Mouse (Mus musculus) liver, embryonic 11.5 days (tissue): ENCODE measurements around the gene Ptcd2. TPM values are rescaled to one million over a fixed set of nuclear protein-coding genes. Genes with fewer than 3 reads are reported as not detected.

Experiments used
- ATAC-seq: fragments of 200-750 bp; cut with Nextera tagmentation; replicated peaks from 2 replicates; pipeline ENCODE4 v1.8.0; 2017; ENCODE audit warnings: moderate number of reproducible peaks, mild to moderate bottlenecking, moderate TSS enrichment, moderate library complexity; ENCODE audit not compliant: low FRiP score
- DNase-seq: peaks from one replicate; pipeline ENCODE4 v3.0.0-alpha.2; 2017; ENCODE audit warnings: low spot score
- H3K27ac ChIP-seq: fragments of 300-500 bp; sonication (generic); 2 replicates; pipeline ENCODE4 v1.5.1; 2014; ENCODE audit warnings: mild to moderate bottlenecking, low read depth, low read length, control low read depth
- H3K27me3 ChIP-seq: fragments of 300-500 bp; sonication (generic); replicated peaks from 2 replicates; pipeline ENCODE4 v1.6.1; 2014; ENCODE audit warnings: low read length, mixed read lengths; ENCODE audit not compliant: control insufficient read depth, insufficient read depth
- H3K36me3 ChIP-seq: fragments of 300-500 bp; sonication (generic); 2 replicates; pipeline ENCODE4 v1.6.1; 2014; ENCODE audit warnings: mild to moderate bottlenecking, low read length, moderate library complexity, mixed read lengths; ENCODE audit not compliant: control insufficient read depth, insufficient read depth
- H3K4me1 ChIP-seq: fragments of 300-500 bp; sonication (generic); replicated peaks from 2 replicates; pipeline ENCODE4 v1.6.1; 2014; ENCODE audit warnings: low read length, mixed read lengths; ENCODE audit not compliant: control insufficient read depth, insufficient read depth
- H3K4me2 ChIP-seq: fragments of 300-500 bp; sonication (generic); 2 replicates; pipeline ENCODE4 v1.6.1; 2014; ENCODE audit warnings: mild to moderate bottlenecking, control low read depth, moderate library complexity
- H3K4me3 ChIP-seq: fragments of 300-500 bp; sonication (generic); 2 replicates; pipeline ENCODE4 v1.5.1; 2014; ENCODE audit warnings: low read depth, low read length, control low read depth
- H3K9ac ChIP-seq: fragments of 300-500 bp; sonication (generic); 2 replicates; pipeline ENCODE4 v1.6.1; 2014; ENCODE audit warnings: low read depth, low read length, control low read depth
- H3K9me3 ChIP-seq: fragments of 300-500 bp; sonication (generic); 2 replicates; pipeline ENCODE4 v1.6.1; 2016; ENCODE audit warnings: low read length, inconsistent platforms, mixed read lengths; ENCODE audit not compliant: control insufficient read depth
- WGBS: fragments of 180-500 bp; shearing (Covaris S2); extraction: QIAGEN DNeasy Blood & Tissue Kit; methylation state at CpG from one replicate; pipeline ENCODE4 v1.1.7; 2014; 5-methylcytosine and 5-hydroxymethylcytosine counted together
- polyA plus RNA-seq: library from polyadenylated mRNA; unstranded; fragments of >200 nt; fragmentation: Nextera tagmentation; extraction: Ambion mirVana; gene quantifications from 2 replicates; pipeline ENCODE4 v1.2.1, GENCODE M21; 2014

Ptcd2 gene
- polyA plus RNA-seq, 1 experiment from 2014 or later = 73.1 TPM

DNA sequence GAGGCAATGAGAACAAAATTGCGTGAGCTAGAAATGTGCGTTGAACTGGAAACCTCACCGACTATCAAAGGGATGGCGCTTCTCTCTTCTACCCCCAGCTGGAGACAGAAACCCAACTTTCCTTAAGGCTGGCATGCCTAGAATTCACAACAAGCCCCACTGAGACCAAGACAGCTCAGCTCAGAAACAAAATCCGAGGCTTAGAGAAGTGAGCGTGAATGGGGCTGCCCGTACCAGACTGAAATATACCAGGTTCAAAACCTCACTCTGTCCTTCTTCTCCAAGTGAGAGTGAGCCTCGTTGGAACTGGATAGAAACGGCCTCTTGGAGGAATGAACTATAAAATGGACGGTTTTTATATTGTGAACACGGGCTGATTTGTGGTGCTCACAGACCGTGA, 60.6 kb downstream of the Ptcd2 start:
- 90% methylated on average over 12 of the region's 12 CpGs for WGBS

DNA sequence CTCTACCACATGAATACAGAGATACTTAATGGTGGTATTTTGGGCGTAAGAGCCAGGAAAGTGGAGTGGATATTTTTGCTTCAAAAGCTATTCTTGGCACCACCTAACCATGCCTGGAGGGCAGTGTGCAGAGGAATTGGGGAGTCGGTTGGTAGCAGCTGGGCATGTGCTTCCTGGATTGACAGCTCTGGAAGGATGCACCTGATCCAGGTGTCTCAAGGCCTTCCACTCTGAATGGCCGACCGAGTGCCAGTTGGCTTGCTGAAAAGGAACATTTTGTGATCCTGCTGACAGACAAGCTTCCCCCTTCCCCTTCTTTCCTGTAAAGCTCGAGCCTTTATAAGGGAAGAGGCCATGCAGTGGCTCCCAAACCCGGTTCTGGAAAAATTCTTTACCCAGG, 61.5 kb downstream of the Ptcd2 start:
- DNase-seq (no peak), ATAC-seq (no peak)
- no peaks in the 10 kb centered on the region for H3K27me3 ChIP-seq
- H3K4me2 ChIP-seq = no peak overlapping the region
- H3K4me1 ChIP-seq = no peaks in the 10 kb centered on the region
- 82% methylated on average over 6 of the region's 6 CpGs for WGBS
- no peak overlapping the region for H3K4me3 ChIP-seq
- H3K36me3 ChIP-seq = no peaks in the 10 kb centered on the region
- H3K9me3 ChIP-seq = no peaks in the 10 kb centered on the region
- no peak overlapping the region for H3K27ac ChIP-seq
- H3K9ac ChIP-seq = no peak overlapping the region

More for the DNA sequence above, 60.6 kb downstream of the Ptcd2 start:
- Histone ChIP-seq H3K9me3 (no peaks in the 10 kb centered on the region), H3K4me3 (no peak overlapping the region), H3K4me1 (no peaks in the 10 kb centered on the region), H3K27ac (no peak overlapping the region), H3K9ac (no peak overlapping the region), H3K36me3 (no peaks in the 10 kb centered on the region), H3K4me2 (no peak overlapping the region), H3K27me3 (no peaks in the 10 kb centered on the region)
- no peak for ATAC-seq
- no peak for DNase-seq

DNA sequence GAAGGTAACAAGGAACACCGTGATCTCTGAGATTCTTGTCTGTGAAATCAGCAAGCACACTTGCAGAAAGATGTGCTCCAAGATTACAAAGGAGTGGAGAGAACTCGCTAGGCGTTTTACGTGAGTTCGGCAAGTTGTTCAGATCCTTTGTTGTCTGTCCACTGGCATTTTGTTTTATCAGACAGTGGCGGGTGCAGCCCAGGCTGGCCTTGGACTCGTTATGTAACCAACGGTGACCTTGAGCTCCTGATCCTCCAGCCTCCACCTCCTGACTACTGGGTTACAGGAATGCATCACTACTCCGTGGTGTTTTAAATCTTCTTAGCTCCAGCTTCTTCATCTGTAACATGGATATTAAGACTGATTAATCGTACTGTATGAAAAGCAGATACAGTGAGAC, 65.2 kb downstream of the Ptcd2 start:
- Histone ChIP-seq H3K9me3 (no peaks in the 10 kb centered on the region), H3K27me3 (no peaks in the 10 kb centered on the region), H3K4me1 (no peaks in the 10 kb centered on the region), H3K36me3 (no peaks in the 10 kb centered on the region), H3K27ac (no peak overlapping the region), H3K4me3 (no peak overlapping the region), H3K9ac (no peak overlapping the region), H3K4me2 (no peak overlapping the region)
- DNase-seq (no peak), ATAC-seq (no peak)
- WGBS = 72% methylated on average over 10 of the region's 10 CpGs

DNA sequence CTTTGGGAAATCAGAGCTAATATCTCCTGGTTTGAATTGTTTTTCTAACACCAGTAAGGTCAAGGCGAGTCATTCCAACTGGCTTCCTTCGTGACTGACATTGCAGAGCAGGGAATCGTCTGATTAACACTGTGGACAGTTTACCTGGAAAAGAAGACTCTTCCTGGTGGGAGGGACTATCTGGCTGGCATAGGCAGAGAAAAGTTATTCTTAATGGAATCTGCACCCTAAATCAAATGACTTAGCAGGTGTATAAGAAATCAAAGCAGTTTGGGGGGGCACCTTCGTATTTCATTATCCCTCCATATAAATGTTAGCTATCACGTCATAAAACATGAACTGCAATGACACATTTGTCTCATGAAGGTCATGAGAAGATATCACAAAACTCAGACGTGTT, 66.0 kb downstream of the Ptcd2 start:
- Histone ChIP-seq H3K4me3 (no peak overlapping the region), H3K27ac (no peak overlapping the region), H3K9me3 (no peaks in the 10 kb centered on the region), H3K4me1 (no peaks in the 10 kb centered on the region), H3K4me2 (no peak overlapping the region), H3K27me3 (no peaks in the 10 kb centered on the region), H3K9ac (no peak overlapping the region), H3K36me3 (no peaks in the 10 kb centered on the region)
- ATAC-seq = no peak
- WGBS = 76% methylated on average over 6 of the region's 6 CpGs
- no peak for DNase-seq

DNA sequence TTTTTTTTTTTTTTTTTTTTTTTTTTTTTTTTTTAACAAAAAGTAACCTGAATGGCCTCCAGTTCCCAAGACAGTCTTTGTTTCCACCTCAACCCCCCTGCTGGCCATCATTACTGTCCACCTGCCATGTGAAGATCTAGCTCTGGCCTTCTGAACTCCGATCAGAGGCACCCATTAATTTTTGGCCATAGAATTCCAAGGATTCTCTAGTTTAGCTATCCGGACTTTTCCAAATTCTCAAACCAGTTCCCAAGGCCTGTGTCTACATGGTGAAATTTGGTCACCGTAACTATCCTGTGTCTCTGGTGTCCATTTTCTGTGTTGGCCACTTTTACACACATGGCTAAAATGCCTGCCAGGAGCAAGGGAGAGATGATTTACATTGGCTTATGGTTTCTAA, 67.0 kb downstream of the Ptcd2 start:
- Histone ChIP-seq H3K27ac (no peak overlapping the region), H3K27me3 (no peaks in the 10 kb centered on the region), H3K4me1 (no peaks in the 10 kb centered on the region), H3K9me3 (no peaks in the 10 kb centered on the region), H3K9ac (no peak overlapping the region), H3K4me2 (no peak overlapping the region), H3K36me3 (no peaks in the 10 kb centered on the region), H3K4me3 (no peak overlapping the region)
- no peak for ATAC-seq
- no peak for DNase-seq
- 91% methylated on average over 3 of the region's 3 CpGs for WGBS

DNA sequence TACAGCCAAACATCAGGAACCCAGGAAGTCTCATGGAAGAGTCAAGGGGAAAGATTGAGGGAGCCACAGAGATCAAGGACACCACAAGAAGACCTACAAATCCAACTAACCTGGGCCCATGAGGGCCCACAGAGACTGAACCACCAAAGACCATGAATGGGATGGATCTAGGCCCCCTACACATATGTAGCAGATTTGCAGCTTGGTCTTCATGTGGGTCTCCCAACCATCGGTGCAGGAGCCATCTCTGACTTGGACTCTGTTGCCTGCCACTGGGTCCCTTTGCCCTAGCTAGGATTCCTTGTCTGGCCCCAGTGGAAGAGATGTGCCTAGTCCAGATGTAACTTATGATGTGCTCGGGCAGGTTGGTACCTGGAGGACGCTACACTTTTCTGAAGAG, 72.5 kb downstream of the Ptcd2 start:
- no peak overlapping the region for H3K4me3 ChIP-seq
- H3K27ac ChIP-seq = no peak overlapping the region
- whole genome bisulfite sequencing = 81% methylated on average over 3 of the region's 3 CpGs
- ATAC-seq = no peak
- DNase-seq = no peak
- H3K27me3 ChIP-seq = no peaks in the 10 kb centered on the region
- H3K9ac ChIP-seq = no peak overlapping the region
- H3K4me2 ChIP-seq = no peak overlapping the region
- H3K9me3 ChIP-seq = no peaks in the 10 kb centered on the region
- no peaks in the 10 kb centered on the region for H3K4me1 ChIP-seq
- no peaks in the 10 kb centered on the region for H3K36me3 ChIP-seq

Other genes starting within 250 kb of the Ptcd2 start
- gene Zfp366, start 159.9 kb downstream of the Ptcd2 start, polyA plus RNA-seq = 0.51 and 0.69 TPM in 2 replicates
- 67.4 and 71.9 TPM in 2 replicates for gene Mrps27, start 81 bp upstream of the Ptcd2 start, polyA plus RNA-seq
- 32.6 and 39.6 TPM in 2 replicates for gene Map1b, start 171.8 kb upstream of the Ptcd2 start, polyA plus RNA-seq